Mouse (Mus musculus) CH12.LX (cell line): ENCODE data around the gene Klhl21.

Experiments
- CTCF ChIP-seq, 2 experiments: IDR thresholded peaks in 1 of 2; conservative IDR thresholded peaks in 1 of 2; 2 replicates each; pipeline ENCODE4 v1.5.1; 2011 to 2012; ENCODE audit warnings: low read depth in 2 of 2, low read length in 2 of 2, improper control_type of control experiment in 1 of 2, inconsistent platforms in 1 of 2, mild to moderate bottlenecking in 1 of 2, moderate library complexity in 1 of 2
- HCFC1 ChIP-seq: IDR thresholded peaks from 2 replicates; pipeline ENCODE4 v1.6.1; 2012; ENCODE audit warnings: low read depth, mild to moderate bottlenecking, inconsistent platforms, low read length, improper control_type of control experiment
- POLR2A ChIP-seq: IDR thresholded peaks from 2 replicates; pipeline ENCODE4 v1.6.1; 2011; ENCODE audit warnings: low read depth, mild to moderate bottlenecking, improper control_type of control experiment, low read length
- USF2 ChIP-seq: conservative IDR thresholded peaks from 2 replicates; pipeline ENCODE4 v1.6.1; 2011; ENCODE audit warnings: low read depth, low read length, improper control_type of control experiment

DNA sequence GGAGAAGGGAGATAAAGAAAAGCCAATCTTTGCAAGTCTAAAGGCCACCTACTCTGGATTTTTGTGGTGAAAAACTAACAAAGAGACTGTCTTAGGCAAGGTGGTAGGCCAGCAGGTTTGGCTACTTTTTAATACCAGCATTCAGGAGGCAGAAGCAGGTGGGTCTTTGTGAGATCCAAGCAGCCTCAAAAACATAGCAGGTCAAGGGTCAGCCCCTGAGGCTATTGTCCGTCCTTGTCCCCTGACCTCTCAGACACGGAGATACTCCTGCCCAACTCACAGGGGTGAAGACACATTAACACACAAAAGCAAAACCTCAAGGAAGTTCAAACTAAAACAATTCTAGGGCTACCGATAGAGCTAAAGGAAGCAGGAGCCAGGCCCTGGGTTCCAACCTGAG lies 1.8 kb upstream of the Klhl21 start:
- TF ChIP-seq USF2 (no peak), POLR2A (no peak), HCFC1 (no peak), CTCF (conservative IDR thresholded peaks at IDR 0.05 in 1 of 2, IDR thresholded peaks at IDR 0.05 in 1 of 2; ENCODE audit: low read depth in 2 of 2, low read length in 2 of 2) (no peak)
